Mouse (Mus musculus) G1E (cell line): ENCODE measurements around the gene Lrrc27.

Experiments used
- CTCF ChIP-seq: IDR thresholded peaks from 2 replicates; pipeline ENCODE4 v1.5.1; 2012; ENCODE audit warnings: low read depth, low read length, inconsistent platforms, mixed read lengths
- POLR2AphosphoS5 ChIP-seq: IDR thresholded peaks from 2 replicates; pipeline ENCODE4 v1.6.1; 2012; ENCODE audit warnings: low read depth, low read length, inconsistent platforms; ENCODE audit not compliant: insufficient replicate concordance
- TAL1 ChIP-seq: conservative IDR thresholded peaks from 2 replicates; pipeline ENCODE4 v1.6.1; 2012; ENCODE audit warnings: low read depth, low read length, inconsistent platforms, mixed read lengths

GRCm38 (mm10) chr7:139285295-139285943 lies 72.6 kb downstream of the Lrrc27 start:
- TF ChIP-seq CTCF (no peak), POLR2AphosphoS5 (no peak), TAL1 (no peak)
